Mouse (Mus musculus): ENCODE measurements at regions not wholly inside any gene's neighbourhood (a gene's known extent, or its start where the extent isn't known, plus 50 kb on each side); places are given as distances from the start of the nearest gene placed in this dataset.
"Not testable (repeated sequence)": the region's sequence is repeated elsewhere in the genome, so short reads cannot be mapped to it uniquely, and the experiment has no call there.

DNA sequence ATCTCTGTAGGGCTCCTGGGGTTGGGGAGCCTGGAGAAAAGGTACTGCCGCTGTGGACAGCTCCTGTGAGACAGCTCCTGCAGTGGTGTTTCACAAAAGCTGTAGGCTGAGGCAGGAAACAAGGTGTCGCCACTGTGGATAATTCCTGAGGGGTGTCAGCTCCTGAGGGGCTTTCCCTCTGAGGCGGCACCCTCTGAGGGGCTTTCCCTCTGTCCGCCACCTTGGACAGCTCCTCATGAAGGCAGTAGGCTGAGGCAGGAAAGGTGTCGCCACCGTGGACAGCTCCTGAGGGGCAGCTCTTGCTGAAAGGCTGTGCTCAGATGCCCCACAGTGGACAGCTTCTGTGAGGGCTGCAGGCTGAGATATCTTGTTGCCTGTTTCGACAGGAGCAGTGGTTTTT, 127.1 kb downstream of the Cyld start:
- no peak overlapping the region for H3K4me3 ChIP-seq (ENCODE audit: low read depth, low read length)
- H3K9ac ChIP-seq (ENCODE audit: low read depth, low read length), result no peak overlapping the region
- H3K4me1 ChIP-seq (ENCODE audit: control insufficient read depth, insufficient read depth, low read length), result no peaks in the 10 kb centered on the region
- H3K9me3 ChIP-seq (replicated peaks; ENCODE audit: control insufficient read depth, low read length, poor library complexity, severe bottlenecking), result no peaks in the 10 kb centered on the region
- H3K4me2 ChIP-seq (ENCODE audit: low read length), result no peak overlapping the region
- no peaks in the 10 kb centered on the region for H3K27me3 ChIP-seq (ENCODE audit: control insufficient read depth, insufficient read depth, low read depth, low read length)
- no peak overlapping the region for H3K27ac ChIP-seq (ENCODE audit: low read length)
- ATAC-seq, result no peak
- 91% methylated on average over 7 of the region's 7 CpGs for WGBS
- H3K36me3 ChIP-seq (ENCODE audit: control insufficient read depth, insufficient read depth, low read length), result no peaks in the 10 kb centered on the region

DNA sequence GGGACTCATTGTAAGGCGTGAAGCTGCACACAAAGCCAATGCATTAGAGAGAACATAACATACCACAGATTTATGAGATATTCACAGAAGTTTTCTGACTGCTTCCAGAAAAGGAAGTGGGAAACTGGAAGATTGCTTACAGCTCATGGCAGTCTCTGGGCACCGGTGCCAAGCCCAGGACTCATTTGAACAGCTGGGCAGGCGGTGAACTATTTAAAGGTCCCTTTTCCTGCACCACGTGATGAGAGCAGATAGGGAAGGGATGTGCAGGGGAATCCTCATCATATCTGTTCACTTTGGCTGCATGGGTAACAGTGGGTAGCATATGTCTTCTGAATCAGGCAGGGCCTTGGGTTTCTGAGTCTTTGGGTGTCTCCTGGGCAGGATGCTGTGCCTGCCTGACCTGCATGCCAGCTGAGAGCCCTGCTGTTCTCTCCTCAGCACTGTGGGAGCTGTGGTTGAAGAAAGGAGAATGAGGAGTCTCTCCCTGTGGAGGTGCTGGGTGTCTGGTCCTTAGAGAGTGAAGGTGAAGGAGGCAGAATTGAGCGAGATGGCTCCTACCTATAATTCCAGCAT, 123.5 kb downstream of the Cyld start:
- no peak for ATAC-seq
- 86% methylated on average over 5 of the region's 5 CpGs for WGBS
- no peak overlapping the region for H3K9ac ChIP-seq (ENCODE audit: low read depth, low read length)
- no peak overlapping the region for H3K27ac ChIP-seq (ENCODE audit: low read length)
- no peak overlapping the region for H3K4me3 ChIP-seq (ENCODE audit: low read depth, low read length)
- H3K4me2 ChIP-seq (ENCODE audit: low read length), result no peak overlapping the region
- no peaks in the 10 kb centered on the region for H3K36me3 ChIP-seq (ENCODE audit: control insufficient read depth, insufficient read depth, low read length)
- H3K27me3 ChIP-seq (ENCODE audit: control insufficient read depth, insufficient read depth, low read depth, low read length), result no peaks in the 10 kb centered on the region
- H3K4me1 ChIP-seq (ENCODE audit: control insufficient read depth, insufficient read depth, low read length), result no peaks in the 10 kb centered on the region
- H3K9me3 ChIP-seq (replicated peaks; ENCODE audit: control insufficient read depth, low read length, poor library complexity, severe bottlenecking), result no peaks in the 10 kb centered on the region

DNA sequence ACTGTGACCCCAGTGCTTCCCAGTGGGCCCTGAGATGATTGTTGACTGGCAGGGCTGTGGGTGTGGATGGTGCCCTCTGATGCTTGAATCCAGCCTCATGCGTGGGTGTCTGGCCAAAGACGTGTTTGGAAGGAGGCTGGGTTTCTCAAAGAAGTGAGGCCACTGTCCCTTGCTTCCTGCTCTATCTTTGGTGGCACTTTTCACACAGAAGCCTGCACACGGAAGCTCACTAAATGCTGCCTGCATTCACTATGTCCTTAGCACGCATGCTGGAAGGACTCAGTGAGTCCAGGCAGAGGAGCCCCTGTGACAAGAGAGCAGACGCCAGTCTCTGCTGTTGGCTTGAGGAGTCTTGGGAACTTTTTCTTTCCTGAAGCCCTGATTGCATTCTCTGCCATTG, 119.6 kb downstream of the Cyld start:
- Histone ChIP-seq H3K27ac (ENCODE audit: low read length) (no peak overlapping the region), H3K4me3 (ENCODE audit: low read depth, low read length) (no peak overlapping the region), H3K4me1 (ENCODE audit: control insufficient read depth, insufficient read depth, low read length) (peaks cover 4% of the 10 kb centered on the region; the same call in 1 of the 2 replicates), H3K4me2 (ENCODE audit: low read length) (no peak overlapping the region), H3K9ac (ENCODE audit: low read depth, low read length) (no peak overlapping the region), H3K36me3 (ENCODE audit: control insufficient read depth, insufficient read depth, low read length) (no peaks in the 10 kb centered on the region), H3K9me3 (replicated peaks; ENCODE audit: control insufficient read depth, low read length, poor library complexity, severe bottlenecking) (no peaks in the 10 kb centered on the region), H3K27me3 (ENCODE audit: control insufficient read depth, insufficient read depth, low read depth, low read length) (no peaks in the 10 kb centered on the region)
- 81% methylated on average over 5 of the region's 5 CpGs for WGBS
- ATAC-seq, result no peak

- 95% methylated on average over 6 of the region's 6 CpGs for WGBS
These were observed 117.4 kb downstream of the Cyld start for GRCm38 (mm10) chr8:88814246-88814645.

DNA sequence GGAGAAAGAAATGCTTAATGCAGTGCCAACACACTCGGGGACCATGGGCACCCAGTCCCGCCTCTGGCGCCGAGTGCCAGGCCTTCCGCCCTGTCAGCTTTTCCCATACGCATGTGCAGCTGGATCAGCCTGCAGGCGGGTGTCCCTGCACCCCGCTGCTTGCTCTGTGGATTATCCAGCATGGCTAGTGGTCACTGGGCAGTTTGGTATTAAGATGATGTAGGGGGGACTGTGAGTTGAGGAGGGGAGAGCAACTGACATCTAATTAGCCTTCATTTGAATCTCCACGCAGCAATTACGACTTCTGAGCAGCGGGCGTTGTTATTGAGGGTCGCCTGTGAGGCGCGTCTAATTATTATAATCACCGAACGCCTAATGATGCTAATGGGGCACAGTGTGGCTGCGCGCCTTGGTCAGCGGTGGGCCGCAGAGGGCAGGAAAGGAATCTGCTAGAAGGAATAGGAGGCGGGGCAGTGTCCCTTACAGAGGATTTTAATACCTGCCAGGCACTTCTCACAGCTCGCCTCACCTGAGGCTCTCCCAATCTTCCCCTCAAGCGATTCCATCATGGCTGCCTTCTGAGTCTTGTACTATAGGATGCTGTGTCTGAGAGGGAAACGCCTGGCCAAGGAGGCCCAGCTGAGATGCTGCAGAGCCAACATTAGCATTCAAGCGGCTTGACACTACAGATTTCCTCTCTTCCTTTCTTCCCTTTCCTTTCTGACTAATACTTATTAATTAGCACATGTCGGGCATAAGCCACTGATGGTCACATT, 116.3 kb downstream of the Cyld start:
- Histone ChIP-seq H3K27me3 (ENCODE audit: control insufficient read depth, insufficient read depth, low read depth, low read length) (no peaks in the 10 kb centered on the region), H3K4me3 (ENCODE audit: low read depth, low read length) (no peak overlapping the region), H3K4me2 (ENCODE audit: low read length) (peak overlapping the region; percentile 2; the same call in 1 of the 2 replicates), H3K36me3 (ENCODE audit: control insufficient read depth, insufficient read depth, low read length) (no peaks in the 10 kb centered on the region), H3K9ac (ENCODE audit: low read depth, low read length) (0 out of 2 replicates have a peak overlapping the region, but pooled peaks have one; percentile 10), H3K9me3 (replicated peaks; ENCODE audit: control insufficient read depth, low read length, poor library complexity, severe bottlenecking) (no peaks in the 10 kb centered on the region), H3K27ac (ENCODE audit: low read length) (no peak overlapping the region), H3K4me1 (ENCODE audit: control insufficient read depth, insufficient read depth, low read length) (peaks cover 4% of the 10 kb centered on the region; the same call in 1 of the 2 replicates)
- 46% methylated on average over 27 of the region's 27 CpGs for WGBS
- no peak for ATAC-seq

More at GRCm38 (mm10) chr8:88814246-88814645, 117.4 kb downstream of the Cyld start:
- no peaks in the 10 kb centered on the region for H3K9me3 ChIP-seq (replicated peaks; ENCODE audit: control insufficient read depth, low read length, poor library complexity, severe bottlenecking)
- no peaks in the 10 kb centered on the region for H3K27me3 ChIP-seq (ENCODE audit: control insufficient read depth, insufficient read depth, low read depth, low read length)
- no peak overlapping the region for H3K9ac ChIP-seq (ENCODE audit: low read depth, low read length)
- no peak overlapping the region for H3K4me2 ChIP-seq (ENCODE audit: low read length)
- no peak overlapping the region for H3K4me3 ChIP-seq (ENCODE audit: low read depth, low read length)
- no peak for ATAC-seq
- no peak overlapping the region for H3K27ac ChIP-seq (ENCODE audit: low read length)
- no peaks in the 10 kb centered on the region for H3K36me3 ChIP-seq (ENCODE audit: control insufficient read depth, insufficient read depth, low read length)
- peaks cover 4% of the 10 kb centered on the region; the same call in 1 of the 2 replicates for H3K4me1 ChIP-seq (ENCODE audit: control insufficient read depth, insufficient read depth, low read length)

DNA sequence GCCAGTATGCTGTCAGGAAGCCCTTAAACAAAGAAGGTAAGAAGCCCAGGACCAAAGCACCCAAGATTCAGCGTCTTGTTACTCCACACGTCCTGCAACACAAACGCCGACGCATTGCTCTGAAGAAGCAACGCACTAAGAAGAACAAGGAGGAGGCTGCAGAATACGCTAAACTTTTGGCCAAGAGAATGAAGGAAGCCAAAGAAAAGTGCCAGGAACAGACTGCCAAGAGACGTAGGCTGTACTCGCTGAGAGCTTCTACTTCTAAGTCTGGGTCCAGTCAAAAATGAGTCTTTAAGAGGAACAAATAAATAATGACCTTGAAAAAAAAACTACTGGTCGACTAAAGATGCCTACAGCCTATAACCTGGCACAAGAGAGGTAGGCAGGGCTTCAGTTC, 110.0 kb downstream of the Cyld start:
- H3K27me3 ChIP-seq (ENCODE audit: control insufficient read depth, insufficient read depth, low read depth, low read length); H3K9me3 ChIP-seq (replicated peaks; ENCODE audit: control insufficient read depth, low read length, poor library complexity, severe bottlenecking); H3K4me2 ChIP-seq (ENCODE audit: low read length); H3K9ac ChIP-seq (ENCODE audit: low read depth, low read length); H3K36me3 ChIP-seq (ENCODE audit: control insufficient read depth, insufficient read depth, low read length); H3K4me1 ChIP-seq (ENCODE audit: control insufficient read depth, insufficient read depth, low read length); H3K4me3 ChIP-seq (ENCODE audit: low read depth, low read length); ATAC-seq; H3K27ac ChIP-seq (ENCODE audit: low read length): not testable (repeated sequence)
- 92% methylated on average over 10 of the region's 10 CpGs for WGBS
